Mouse (Mus musculus) kidney, adult 18-20 months (tissue): ENCODE results near the gene Gabrb1.
A peak's percentile ranks its signal among the peaks of the same experiment; 100 is the strongest.
"Not testable (repeated sequence)": the region's sequence is repeated elsewhere in the genome, so short reads cannot be mapped to it uniquely, and the experiment has no call there.

ENCODE experiments used
- DNase-seq: peaks from one replicate; pipeline ENCODE4 v3.0.0; 2021

The Gabrb1 gene

GRCm38 (mm10) chr5:72043226-72044151, 385.6 kb downstream of the Gabrb1 start:
- no peak for DNase-seq

- DNase-seq: no peak
Measured at GRCm38 (mm10) chr5:72046261-72046660, 388.3 kb downstream of the Gabrb1 start.

DNA sequence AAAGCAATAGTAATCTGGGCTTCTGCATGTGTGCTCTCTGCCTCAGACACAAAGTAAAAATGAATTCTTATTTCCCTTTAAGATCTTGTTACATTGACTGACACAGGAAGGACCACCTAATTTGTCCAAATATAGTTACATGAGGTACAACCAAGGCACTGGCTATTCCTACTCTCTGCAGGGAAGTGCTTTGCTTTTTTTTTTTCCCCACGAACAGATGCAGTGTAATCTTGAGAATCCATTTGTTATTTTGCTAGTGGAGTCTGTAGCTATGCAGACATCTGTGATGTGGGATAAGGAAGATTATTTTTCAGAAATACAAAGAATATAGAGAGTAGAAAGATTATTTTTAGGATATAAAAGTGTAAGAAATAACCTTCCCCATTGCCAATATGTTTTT, 406.2 kb downstream of the Gabrb1 start:
- DNase-seq: no peak

GRCm38 (mm10) chr5:72068826-72069225, 410.9 kb downstream of the Gabrb1 start:
- no peak for DNase-seq

GRCm38 (mm10) chr5:72069398-72069797, 411.5 kb downstream of the Gabrb1 start:
- not testable (repeated sequence) for DNase-seq

DNA sequence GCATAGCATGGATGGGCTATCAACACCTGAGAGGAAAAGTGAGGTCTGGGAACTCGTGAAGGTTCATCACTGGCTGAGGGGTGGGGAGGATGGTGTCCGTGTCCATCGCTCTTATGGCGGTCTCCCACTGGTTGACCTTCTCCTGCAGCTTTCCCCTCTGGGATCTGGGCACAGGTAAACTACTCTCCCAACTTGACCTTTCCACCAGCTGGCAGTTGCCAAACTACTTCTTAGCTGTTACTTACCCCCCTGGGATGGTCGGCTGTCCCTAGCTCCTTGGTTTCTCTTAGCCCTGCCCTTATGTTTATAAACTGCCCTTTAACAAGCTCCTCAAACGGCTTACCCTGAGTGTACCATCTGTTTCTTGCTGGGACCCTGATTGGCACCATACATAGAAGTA, 418.9 kb downstream of the Gabrb1 start:
- no peak for DNase-seq

GRCm38 (mm10) chr5:72086518-72086917, 428.6 kb downstream of the Gabrb1 start:
- peak; percentile 5 for DNase-seq

- DNase-seq: no peak
Measured at GRCm38 (mm10) chr5:72094582-72094981, 436.7 kb downstream of the Gabrb1 start.

DNA sequence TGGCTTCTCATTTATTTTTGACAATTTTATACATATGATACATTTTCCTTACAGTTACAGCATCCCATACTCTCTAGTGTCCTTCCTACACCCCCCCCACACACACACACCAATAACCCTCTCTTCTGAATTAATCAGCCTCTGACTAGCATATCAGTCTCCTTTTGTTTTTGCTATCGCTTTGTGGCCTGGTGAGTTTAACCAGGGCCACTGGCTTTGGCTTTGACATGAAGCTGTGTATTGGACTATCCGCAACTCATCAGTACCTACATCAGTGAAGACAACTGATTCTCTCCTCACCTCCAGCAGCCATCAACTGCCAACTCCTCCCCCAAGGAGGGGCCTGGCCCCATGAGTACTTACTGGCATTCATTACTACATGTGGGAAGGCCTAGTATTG, 437.1 kb downstream of the Gabrb1 start:
- DNase-seq: no peak

GRCm38 (mm10) chr5:72104274-72104921, 446.5 kb downstream of the Gabrb1 start:
- no peak for DNase-seq

DNA sequence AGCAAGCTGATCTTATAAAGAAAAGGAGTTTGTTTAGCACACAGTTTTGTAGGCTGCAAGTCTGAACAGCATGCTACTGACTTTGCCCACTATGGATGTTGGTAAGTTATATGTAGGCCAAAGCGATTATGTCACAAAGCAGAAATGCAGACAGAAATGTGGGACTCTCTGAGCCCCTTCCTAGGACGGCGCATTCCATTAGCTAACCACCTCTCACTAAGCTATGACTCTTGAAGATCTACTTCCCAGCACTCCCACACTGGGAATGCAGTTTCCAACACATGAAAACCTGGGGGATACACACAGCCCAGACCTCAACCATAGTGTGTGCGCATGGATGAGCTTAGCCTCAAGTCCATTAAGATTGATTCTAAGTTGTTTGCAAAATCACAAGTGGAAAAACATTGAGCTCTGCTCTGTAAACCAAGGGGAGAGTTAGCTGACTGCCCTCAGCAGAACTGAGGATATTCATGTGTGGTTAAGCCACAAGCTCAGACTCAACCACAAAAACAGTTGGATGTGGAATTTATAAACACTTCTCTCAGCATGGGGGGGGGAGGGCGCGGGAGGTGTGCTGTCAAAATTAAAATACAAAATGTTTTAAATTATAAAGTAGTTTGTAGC, 464.6 kb downstream of the Gabrb1 start:
- no peak for DNase-seq

- DNase-seq: no peak
Measured at GRCm38 (mm10) chr5:72126681-72127080, 468.8 kb downstream of the Gabrb1 start.

GRCm38 (mm10) chr5:72133906-72134305, 476.0 kb downstream of the Gabrb1 start:
- no peak for DNase-seq

- no peak for DNase-seq
Measured at GRCm38 (mm10) chr5:72138256-72138655, 480.3 kb downstream of the Gabrb1 start.

GRCm38 (mm10) chr5:72139619-72140018, 481.7 kb downstream of the Gabrb1 start:
- DNase-seq: no peak

- DNase-seq: no peak
Measured at GRCm38 (mm10) chr5:72148679-72149078, 490.8 kb downstream of the Gabrb1 start.

DNA sequence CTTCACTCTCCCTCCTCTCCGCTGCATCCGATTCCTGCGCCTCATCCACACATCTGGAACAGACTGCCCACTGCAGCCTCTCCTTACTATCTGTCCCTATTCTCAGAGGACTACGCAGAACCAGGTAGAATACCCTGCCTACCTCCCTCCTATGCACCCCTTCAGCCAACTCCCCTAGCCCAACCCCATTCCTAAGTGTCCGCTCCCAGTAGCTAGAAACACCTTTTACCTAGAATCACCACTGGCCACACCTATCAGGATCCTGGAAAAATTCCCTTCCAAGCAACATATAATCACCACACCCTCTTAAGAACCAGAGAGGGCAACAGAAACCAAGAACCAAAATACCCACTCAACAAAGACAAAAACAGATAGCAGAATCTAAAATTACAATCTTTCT, 493.0 kb downstream of the Gabrb1 start:
- DNase-seq: no peak

DNA sequence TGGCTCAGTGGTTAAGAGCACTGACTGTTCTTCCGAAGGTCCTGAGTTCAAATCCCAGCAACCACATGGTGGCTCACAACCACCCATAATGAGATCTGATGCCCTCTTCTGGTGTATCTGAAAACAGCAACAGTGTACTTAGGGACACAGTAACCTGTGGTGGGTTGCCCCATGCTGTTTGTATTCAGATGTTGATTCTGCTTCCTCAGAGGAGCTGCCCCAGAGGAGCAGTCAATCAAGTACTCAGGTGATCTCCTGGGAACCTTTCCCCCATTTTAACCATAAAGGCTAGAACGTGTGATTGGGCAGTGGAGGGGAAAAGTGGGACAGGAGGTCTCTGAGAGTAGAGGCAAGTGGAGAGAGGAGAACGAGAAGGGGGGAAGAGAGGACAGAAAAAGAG, 497.8 kb downstream of the Gabrb1 start:
- not testable (repeated sequence) for DNase-seq

DNA sequence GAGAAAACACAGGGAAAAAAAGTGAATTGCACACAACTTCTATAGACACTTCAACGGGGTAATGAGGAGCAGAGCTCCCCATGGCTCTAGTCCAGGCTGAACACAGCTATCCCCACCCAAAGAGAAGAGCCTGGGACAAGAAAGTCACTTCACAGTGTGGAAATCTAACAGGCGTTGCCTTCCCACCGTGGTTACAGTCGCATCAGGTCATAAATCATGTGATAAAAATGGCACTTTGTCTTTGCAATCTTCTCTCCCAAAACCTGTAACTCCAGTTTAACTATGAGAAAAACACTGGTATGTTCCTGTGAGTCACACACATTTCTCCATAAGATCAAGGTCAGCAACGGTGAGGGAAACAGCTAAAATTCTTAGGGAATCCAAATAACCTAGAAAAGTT, 498.7 kb downstream of the Gabrb1 start:
- no peak for DNase-seq

GRCm38 (mm10) chr5:72158667-72159066, 500.8 kb downstream of the Gabrb1 start:
- no peak for DNase-seq

DNA sequence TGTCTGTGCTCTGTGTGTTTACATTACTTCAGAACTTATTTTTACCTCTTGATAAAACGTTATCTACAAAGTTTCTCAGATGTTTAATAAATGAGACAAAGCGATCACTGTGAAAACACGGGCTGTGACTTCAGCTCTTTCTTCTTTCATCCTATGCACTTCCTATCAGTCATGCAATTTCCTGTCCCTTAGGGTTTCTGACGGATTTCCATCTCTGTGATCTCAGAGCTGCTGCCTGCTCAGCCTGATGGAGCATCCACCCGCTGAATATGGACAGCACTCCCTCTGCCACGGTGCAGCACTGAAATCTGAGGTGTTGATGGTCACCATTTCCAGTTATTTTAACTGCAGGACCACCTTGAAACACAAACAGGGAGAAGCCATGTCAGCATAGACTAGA, 501.6 kb downstream of the Gabrb1 start:
- no peak for DNase-seq

DNA sequence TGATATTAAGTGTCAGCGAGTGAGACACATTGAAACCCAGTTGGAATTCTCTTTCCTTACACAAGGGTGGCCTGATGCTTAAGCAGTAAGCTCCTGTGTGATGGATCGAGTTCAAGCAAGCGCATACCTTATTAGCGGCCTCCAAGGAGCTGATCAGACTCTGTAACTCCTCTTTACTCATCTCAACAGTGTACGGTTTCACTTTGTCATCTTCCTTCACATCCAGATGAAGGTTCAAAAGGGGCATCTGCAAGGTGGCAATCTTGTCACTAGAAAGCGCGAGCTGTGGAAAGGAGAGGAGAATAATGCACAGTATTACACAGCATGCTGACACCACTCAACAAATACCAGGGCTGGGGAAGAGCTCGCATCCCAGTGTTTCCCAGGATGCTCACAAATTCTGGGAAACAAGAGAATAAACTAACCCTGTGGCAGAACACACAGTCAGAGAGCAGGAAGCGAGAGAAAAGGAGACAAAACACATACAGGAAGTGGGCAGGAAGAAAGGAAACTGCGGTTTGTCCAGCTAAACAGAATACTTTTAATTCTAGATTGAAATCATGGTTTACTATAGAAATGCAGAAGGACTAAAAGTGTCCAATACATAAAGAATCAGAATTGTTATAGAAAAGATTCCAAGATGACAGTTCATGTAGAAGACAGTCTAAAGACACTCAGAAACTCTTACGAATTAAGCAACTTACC, 503.0 kb downstream of the Gabrb1 start:
- no peak for DNase-seq

DNA sequence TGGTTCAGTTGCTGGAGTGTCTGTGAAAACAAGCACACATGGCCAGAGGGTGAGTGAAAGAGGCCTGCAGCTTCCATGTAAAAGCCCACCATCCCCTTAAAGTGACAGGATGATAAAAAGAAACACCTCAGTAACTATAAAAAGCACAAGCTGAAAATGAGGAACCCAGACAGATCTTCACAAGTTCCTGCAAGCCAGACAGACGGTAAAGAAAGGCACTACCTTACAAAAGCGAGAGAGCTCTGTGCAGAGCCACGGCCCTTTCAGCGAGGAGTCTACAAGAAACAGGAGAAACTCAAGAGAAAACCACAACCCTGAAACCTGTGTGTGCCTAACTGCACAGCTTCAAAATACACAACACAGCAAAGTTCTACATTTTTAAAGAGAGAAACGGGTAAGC, 504.9 kb downstream of the Gabrb1 start:
- no peak for DNase-seq
